Mouse (Mus musculus): ENCODE measurements around the gene Hist1h3g. TPM values are rescaled to one million over a fixed set of nuclear protein-coding genes. Genes with fewer than 3 reads are reported as not detected.

The Hist1h3g gene
- polyA plus RNA-seq, 1 experiment from 2014 or later: 3.0 TPM

DNA sequence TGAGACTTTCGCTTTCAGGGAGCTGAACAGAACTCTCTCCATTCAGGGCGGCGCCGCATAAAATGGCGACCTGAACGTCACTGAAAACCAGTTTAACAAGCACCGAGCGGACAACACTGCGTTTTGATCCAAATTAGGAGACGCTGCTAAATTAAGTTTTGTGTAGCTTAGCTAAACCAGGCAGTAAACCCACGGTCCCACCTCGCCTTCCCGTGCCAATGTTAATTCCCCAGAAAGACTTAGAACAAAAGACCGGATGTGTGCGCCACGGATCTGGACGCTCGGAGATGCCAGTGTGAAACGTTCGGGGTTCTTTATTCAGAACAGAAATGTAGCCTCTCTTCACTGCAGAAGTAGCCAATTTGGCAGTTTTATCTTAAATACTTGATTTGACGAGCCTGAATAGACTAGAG is 49.8 kb downstream of the Hist1h3g start:
- under 1% methylated on average over 21 of the region's 21 CpGs for WGBS
- ATAC-seq (ENCODE audit: insufficient number of reproducible peaks, insufficient read depth, low FRiP score, low read depth): no peak
- H3K27me3 ChIP-seq (ENCODE audit: control insufficient read depth, insufficient read depth, low read length): no peaks in the 10 kb centered on the region

More for the DNA sequence above, 49.8 kb downstream of the Hist1h3g start:
- peak overlapping the region; percentile 95 to 98 for H3K27ac ChIP-seq (replicated peaks in 1 of 2; ENCODE audit: control insufficient read depth in 1 of 2, insufficient read depth in 1 of 2, low read depth in 2 of 2, low read length in 2 of 2)
- peak overlapping the region; percentile 49 to 57 for H3K4me3 ChIP-seq (ENCODE audit: control insufficient read depth in 1 of 2, insufficient read depth in 1 of 2, low read depth in 1 of 2, low read length in 2 of 2)
- H3K4me1 ChIP-seq (ENCODE audit: control insufficient read depth in 2 of 2, insufficient read depth in 2 of 2, low read length in 2 of 2): peaks cover 5 to 15% of the 10 kb centered on the region in 2 experiments
- no peaks in the 10 kb centered on the region for H3K36me3 ChIP-seq (ENCODE audit: control insufficient read depth, insufficient read depth, low read length)
- peak overlapping the region; percentile 91 for H3K4me2 ChIP-seq (ENCODE audit: low read length)
- H3K9me3 ChIP-seq (ENCODE audit: control insufficient read depth, low read length): no peaks in the 10 kb centered on the region
- H3K9ac ChIP-seq (ENCODE audit: low read length): peak overlapping the region; percentile 87

Small RNA genes lying within 50 kb of the gene (microRNA-seq; reads per million reads assigned to microRNA genes)
- gene Gm44297 (not detected), gene Gm44359 (not detected), gene Gm44394 (not detected), gene n-TStga1 (not detected)

Other genes starting within 250 kb of the Hist1h3g start
- gene Zfp322a, start 166.2 kb upstream of the Hist1h3g start, polyA plus RNA-seq (2014; fragmentation: Nextera tagmentation; extraction: Ambion mirVana): 39.5 and 41.0 TPM in 2 replicates
- gene Abt1, start 111.6 kb upstream of the Hist1h3g start, polyA plus RNA-seq (2014; fragmentation: Nextera tagmentation; extraction: Ambion mirVana): 8.3 and 9.1 TPM in 2 replicates
- 1.7 and 1.9 TPM in 2 replicates for gene Btn1a1, start 69.5 kb upstream of the Hist1h3g start, polyA plus RNA-seq (2014; fragmentation: Nextera tagmentation; extraction: Ambion mirVana)
- 0.40 and 0.43 TPM in 2 replicates for gene Btn2a2, start 46.6 kb upstream of the Hist1h3g start, polyA plus RNA-seq (2014; fragmentation: Nextera tagmentation; extraction: Ambion mirVana)
- 7.5 and 8.5 TPM in 2 replicates for gene Hist1h4h, start 4.4 kb upstream of the Hist1h3g start, polyA plus RNA-seq (2014; fragmentation: Nextera tagmentation; extraction: Ambion mirVana)
- 3.8 and 5.4 TPM in 2 replicates for gene Hist1h2af, start 1.5 kb upstream of the Hist1h3g start, polyA plus RNA-seq (2014; fragmentation: Nextera tagmentation; extraction: Ambion mirVana)
- gene Hist1h2bh, start 8.0 kb downstream of the Hist1h3g start, polyA plus RNA-seq (2014; fragmentation: Nextera tagmentation; extraction: Ambion mirVana): 0.65 and 0.66 TPM in 2 replicates
- gene Hist1h3f, start 8.6 kb downstream of the Hist1h3g start, polyA plus RNA-seq (2014; fragmentation: Nextera tagmentation; extraction: Ambion mirVana): 0.65 and 0.72 TPM in 2 replicates
- not detected in 2 replicates for gene Hist1h4f, start 16.2 kb downstream of the Hist1h3g start, polyA plus RNA-seq (2014; fragmentation: Nextera tagmentation; extraction: Ambion mirVana)
- gene Hist1h1d, start 17.8 kb downstream of the Hist1h3g start, polyA plus RNA-seq (2014; fragmentation: Nextera tagmentation; extraction: Ambion mirVana): 0.24 and 0.41 TPM in 2 replicates
- gene Hist1h3e, start 26.9 kb downstream of the Hist1h3g start, polyA plus RNA-seq (2014; fragmentation: Nextera tagmentation; extraction: Ambion mirVana): 2.0 TPM in 2 replicates
- 34.9 and 49.1 TPM in 2 replicates for gene Hist1h2ae, start 35.8 kb downstream of the Hist1h3g start, polyA plus RNA-seq (2014; fragmentation: Nextera tagmentation; extraction: Ambion mirVana)
- 3.7 and 6.2 TPM in 2 replicates for gene Hist1h2bg, start 36.0 kb downstream of the Hist1h3g start, polyA plus RNA-seq (2014; fragmentation: Nextera tagmentation; extraction: Ambion mirVana)
- gene Hist1h2bf, start 38.8 kb downstream of the Hist1h3g start, polyA plus RNA-seq (2014; fragmentation: Nextera tagmentation; extraction: Ambion mirVana): 0.61 and 3.7 TPM in 2 replicates
- gene Hist1h2ad, start 39.0 kb downstream of the Hist1h3g start, polyA plus RNA-seq (2014; fragmentation: Nextera tagmentation; extraction: Ambion mirVana): 0.44 and 0.53 TPM in 2 replicates
- 2.2 and 3.7 TPM in 2 replicates for gene Hist1h3d, start 40.3 kb downstream of the Hist1h3g start, polyA plus RNA-seq (2014; fragmentation: Nextera tagmentation; extraction: Ambion mirVana)
- gene Hist1h4d, start 46.2 kb downstream of the Hist1h3g start, polyA plus RNA-seq (2014; fragmentation: Nextera tagmentation; extraction: Ambion mirVana): 38.6 and 49.0 TPM in 2 replicates
- 1.3 and 1.8 TPM in 2 replicates for gene Hist1h2be, start 85.7 kb downstream of the Hist1h3g start, polyA plus RNA-seq (2014; fragmentation: Nextera tagmentation; extraction: Ambion mirVana)
- gene Hist1h1e, start 87.1 kb downstream of the Hist1h3g start, polyA plus RNA-seq (2014; fragmentation: Nextera tagmentation; extraction: Ambion mirVana): 8.7 and 10.0 TPM in 2 replicates
- gene Hist1h2ac, start 148.5 kb downstream of the Hist1h3g start, polyA plus RNA-seq (2014; fragmentation: Nextera tagmentation; extraction: Ambion mirVana): 0.46 and 0.65 TPM in 2 replicates
- 51.9 and 57.5 TPM in 2 replicates for gene Hist1h2bc, start 148.8 kb downstream of the Hist1h3g start, polyA plus RNA-seq (2014; fragmentation: Nextera tagmentation; extraction: Ambion mirVana)
- 0.30 TPM in 1 of 2 replicates, not detected in the other for gene Hist1h1t, start 160.4 kb downstream of the Hist1h3g start, polyA plus RNA-seq (2014; fragmentation: Nextera tagmentation; extraction: Ambion mirVana)
- 2.2 and 3.2 TPM in 2 replicates for gene Hist1h4c, start 163.0 kb downstream of the Hist1h3g start, polyA plus RNA-seq (2014; fragmentation: Nextera tagmentation; extraction: Ambion mirVana)
- 13.0 and 15.1 TPM in 2 replicates for gene Hfe, start 175.4 kb downstream of the Hist1h3g start, polyA plus RNA-seq (2014; fragmentation: Nextera tagmentation; extraction: Ambion mirVana)
- 36.9 and 43.9 TPM in 2 replicates for gene Hist1h1c, start 203.4 kb downstream of the Hist1h3g start, polyA plus RNA-seq (2014; fragmentation: Nextera tagmentation; extraction: Ambion mirVana)
- 2.5 and 2.7 TPM in 2 replicates for gene Hist1h3c, start 210.2 kb downstream of the Hist1h3g start, polyA plus RNA-seq (2014; fragmentation: Nextera tagmentation; extraction: Ambion mirVana)
- 1.7 and 2.3 TPM in 2 replicates for gene Hist1h2bb, start 211.3 kb downstream of the Hist1h3g start, polyA plus RNA-seq (2014; fragmentation: Nextera tagmentation; extraction: Ambion mirVana)
- gene Hist1h2ab, start 215.7 kb downstream of the Hist1h3g start, polyA plus RNA-seq (2014; fragmentation: Nextera tagmentation; extraction: Ambion mirVana): 14.5 and 14.6 TPM in 2 replicates
- gene Hist1h3b, start 216.8 kb downstream of the Hist1h3g start, polyA plus RNA-seq (2014; fragmentation: Nextera tagmentation; extraction: Ambion mirVana): 4.6 and 6.7 TPM in 2 replicates
- gene Hist1h4b, start 221.6 kb downstream of the Hist1h3g start, polyA plus RNA-seq (2014; fragmentation: Nextera tagmentation; extraction: Ambion mirVana): 0.63 TPM in 1 of 2 replicates, not detected in the other
- 1.1 TPM in 1 of 2 replicates, not detected in the other for gene Hist1h4a, start 225.8 kb downstream of the Hist1h3g start, polyA plus RNA-seq (2014; fragmentation: Nextera tagmentation; extraction: Ambion mirVana)
- gene Hist1h3a, start 227.0 kb downstream of the Hist1h3g start, polyA plus RNA-seq (2014; fragmentation: Nextera tagmentation; extraction: Ambion mirVana): 2.6 and 3.0 TPM in 2 replicates
- 1.6 and 2.7 TPM in 2 replicates for gene Hist1h1a, start 228.2 kb downstream of the Hist1h3g start, polyA plus RNA-seq (2014; fragmentation: Nextera tagmentation; extraction: Ambion mirVana)
- gene Trim38, start 234.5 kb downstream of the Hist1h3g start, polyA plus RNA-seq (2014; fragmentation: Nextera tagmentation; extraction: Ambion mirVana): not detected in 2 replicates